Mouse (Mus musculus): ENCODE measurements around the gene Trat1. TPM values are rescaled to one million over a fixed set of nuclear protein-coding genes. Genes with fewer than 3 reads are reported as not detected.

Gene Trat1
- not detected in 2 replicates for polyA plus RNA-seq (2016; fragmentation: Nextera tagmentation; extraction: Ambion mirVana)

DNA sequence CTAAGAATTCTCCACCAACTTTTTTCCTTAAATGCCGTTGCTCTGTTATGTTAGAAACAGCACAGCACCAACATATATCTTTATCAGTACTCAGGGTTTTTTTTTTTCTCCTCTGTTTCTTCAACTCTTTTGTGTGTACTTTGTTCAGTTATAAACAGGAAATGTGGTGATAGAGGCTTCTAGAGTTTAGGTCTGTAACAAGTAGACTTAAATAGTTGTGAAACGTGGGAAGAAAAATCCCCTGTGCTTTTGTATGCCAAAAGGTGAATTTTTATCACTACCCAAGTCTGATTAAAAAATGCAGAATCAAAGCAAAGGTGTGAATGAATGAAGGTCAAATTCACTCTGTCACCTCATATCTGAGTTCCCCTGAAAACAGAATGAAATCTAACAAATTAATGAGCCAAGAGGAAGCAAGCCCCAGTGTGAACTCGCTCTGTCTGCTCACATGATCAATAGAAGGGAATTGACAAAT is at the start of gene Trat1:
Trat1 (minus strand) TSS at position 51 of the 475 bp plus-strand sequence.
- H3K4me1 ChIP-seq = no peaks in the 10 kb centered on the region
- H3K9me3 ChIP-seq (replicated peaks) = no peaks in the 10 kb centered on the region
- no peak within 1 kb of the TSS for H3K27ac ChIP-seq
- H3K27me3 ChIP-seq (ENCODE audit: low read depth, poor library complexity, severe bottlenecking) = no peaks in the 10 kb centered on the region
- 87% methylated on average over 3 of the region's 3 CpGs for WGBS
- H3K36me3 ChIP-seq = no peaks in the 10 kb centered on the region
- no peak for DNase-seq (ENCODE audit: low spot score)
- H3K4me3 ChIP-seq = no peak within 1 kb of the TSS

DNA sequence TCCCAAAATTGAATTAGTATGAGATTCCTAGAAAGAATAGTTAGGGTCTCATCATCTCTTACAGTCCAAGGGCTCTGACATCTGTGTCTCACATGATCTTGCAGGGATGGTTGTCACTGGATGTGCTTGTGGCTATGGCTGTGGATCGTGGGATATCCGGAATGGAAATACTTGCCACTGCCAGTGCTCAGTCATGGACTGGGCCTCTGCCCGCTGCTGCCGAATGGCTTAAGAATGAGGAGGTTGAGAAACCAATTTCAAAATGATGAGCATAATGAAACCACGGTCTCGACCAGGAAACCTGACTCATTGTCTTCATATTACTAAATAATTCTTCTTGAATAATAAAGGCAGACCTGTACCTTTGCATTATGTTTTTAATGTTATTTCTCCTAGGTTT is 46.7 kb upstream of the Trat1 start:
- 90% methylated on average over 6 of the region's 6 CpGs for WGBS

DNA sequence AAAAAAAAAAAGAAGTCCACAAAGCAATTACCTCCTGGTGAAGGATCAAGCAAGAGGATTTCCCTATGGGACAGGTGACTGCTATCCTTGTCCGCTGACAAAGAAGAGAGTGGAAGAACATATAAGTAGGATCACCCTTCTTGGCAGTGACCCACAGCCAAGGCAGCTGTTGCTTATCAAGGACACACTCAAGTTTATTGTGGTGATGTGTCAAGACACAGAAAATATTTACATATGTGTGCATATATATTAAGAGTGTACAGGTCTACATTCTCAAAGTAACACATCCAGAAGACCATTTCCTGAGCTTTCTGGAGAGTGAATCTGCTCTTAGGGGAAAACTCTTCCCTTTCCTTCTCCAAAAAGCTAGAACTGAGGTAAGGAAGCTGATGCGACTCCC is 44.9 kb upstream of the Trat1 start, which contains the start of gene Retnlb:
Retnlb (plus strand) TSS at position 162 of the 400 bp plus-strand sequence.
- DNase-seq (ENCODE audit: low spot score) = no peak
- 95% methylated on average over 2 of the region's 2 CpGs for WGBS

More for the DNA sequence above, 46.7 kb upstream of the Trat1 start:
- no peak for DNase-seq (ENCODE audit: low spot score)
- Histone ChIP-seq H3K4me1 (no peaks in the 10 kb centered on the region), H3K27me3 (ENCODE audit: low read depth, poor library complexity, severe bottlenecking) (no peaks in the 10 kb centered on the region), H3K4me3 (no peak overlapping the region), H3K36me3 (no peaks in the 10 kb centered on the region), H3K9me3 (replicated peaks) (no peaks in the 10 kb centered on the region), H3K27ac (no peak overlapping the region)

DNA sequence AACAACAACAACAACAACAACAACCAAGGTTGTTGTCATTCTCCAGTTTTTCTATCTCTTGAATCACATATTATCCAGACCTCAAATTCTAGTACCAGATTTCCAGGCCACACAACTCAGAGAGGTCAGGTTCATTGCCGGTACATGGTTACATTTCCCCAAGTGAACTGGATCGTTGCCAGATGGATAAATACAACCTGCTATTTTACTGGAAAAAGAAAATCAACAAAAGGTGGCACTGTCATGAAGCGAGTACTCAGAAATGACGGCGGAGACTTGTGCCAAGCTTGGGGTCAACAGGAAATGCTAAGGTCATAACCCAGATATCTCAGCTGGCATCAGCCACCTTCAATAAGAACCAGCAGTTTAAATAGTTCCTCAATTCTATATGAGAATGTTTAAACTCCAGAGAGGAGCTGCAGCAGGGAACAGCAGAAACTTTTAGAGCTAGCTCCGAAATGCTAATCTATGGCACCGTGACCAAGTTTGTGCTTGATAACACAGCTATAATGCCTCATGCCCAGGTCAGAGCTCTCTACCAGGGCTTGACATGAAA is 40.1 kb upstream of the Trat1 start:
- no peak overlapping the region for H3K4me3 ChIP-seq
- no peak overlapping the region for H3K27ac ChIP-seq
- H3K36me3 ChIP-seq = no peaks in the 10 kb centered on the region
- H3K4me1 ChIP-seq = no peaks in the 10 kb centered on the region
- no peaks in the 10 kb centered on the region for H3K9me3 ChIP-seq (replicated peaks)
- 84% methylated on average over 7 of the region's 7 CpGs for WGBS
- DNase-seq (ENCODE audit: low spot score) = no peak
- no peaks in the 10 kb centered on the region for H3K27me3 ChIP-seq (ENCODE audit: low read depth, poor library complexity, severe bottlenecking)

More for the DNA sequence above, 44.9 kb upstream of the Trat1 start, which contains the start of gene Retnlb:
- no peaks in the 10 kb centered on the region for H3K9me3 ChIP-seq (replicated peaks)
- no peak within 1 kb of the TSS for H3K27ac ChIP-seq
- no peak within 1 kb of the TSS for H3K4me3 ChIP-seq
- no peaks in the 10 kb centered on the region for H3K4me1 ChIP-seq
- H3K36me3 ChIP-seq = no peaks in the 10 kb centered on the region
- no peaks in the 10 kb centered on the region for H3K27me3 ChIP-seq (ENCODE audit: low read depth, poor library complexity, severe bottlenecking)

DNA sequence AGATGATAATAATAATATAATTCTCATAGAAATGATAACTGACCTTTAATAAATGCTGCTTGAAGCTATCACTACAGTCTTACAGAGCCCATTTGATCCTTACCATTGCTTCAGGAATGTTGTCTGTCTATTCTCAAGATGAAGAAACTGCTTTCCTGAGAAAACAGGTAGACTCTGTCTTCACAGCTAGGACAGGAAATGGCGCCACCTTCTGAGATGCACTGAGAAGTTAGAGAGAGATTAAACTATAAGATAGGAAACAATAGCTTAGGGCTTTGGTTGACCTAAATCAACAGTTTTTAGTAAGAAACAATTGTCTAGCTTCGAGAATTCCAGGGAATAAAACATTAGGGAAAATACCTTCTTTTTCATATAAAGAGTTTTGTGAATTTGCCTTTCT is 37.6 kb upstream of the Trat1 start:
- H3K4me1 ChIP-seq = no peaks in the 10 kb centered on the region
- H3K4me3 ChIP-seq = no peak overlapping the region
- H3K27me3 ChIP-seq (ENCODE audit: low read depth, poor library complexity, severe bottlenecking) = no peaks in the 10 kb centered on the region
- DNase-seq (ENCODE audit: low spot score) = no peak
- H3K36me3 ChIP-seq = no peaks in the 10 kb centered on the region
- H3K27ac ChIP-seq = no peak overlapping the region
- 55% methylated on average over 2 of the region's 2 CpGs for WGBS
- no peaks in the 10 kb centered on the region for H3K9me3 ChIP-seq (replicated peaks)

DNA sequence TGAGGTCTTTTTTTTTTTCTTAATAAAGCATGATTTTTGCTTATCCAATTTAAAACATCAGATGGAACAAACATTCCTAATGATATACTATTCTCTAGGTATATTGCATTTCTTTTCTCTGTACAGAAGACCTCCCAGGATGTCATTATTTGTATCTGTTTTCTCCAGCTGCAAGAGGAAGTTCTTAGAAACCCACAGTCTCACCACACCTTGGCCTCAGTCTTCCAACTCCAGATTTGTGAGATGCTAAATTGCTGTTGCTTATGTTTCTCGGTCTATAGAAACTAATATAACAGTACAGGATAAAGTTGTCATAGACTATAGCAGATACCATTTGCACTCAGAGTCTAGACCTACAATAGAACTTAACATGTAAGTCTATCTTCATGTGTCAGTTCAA is 34.7 kb upstream of the Trat1 start:
- no peaks in the 10 kb centered on the region for H3K36me3 ChIP-seq
- no peaks in the 10 kb centered on the region for H3K27me3 ChIP-seq (ENCODE audit: low read depth, poor library complexity, severe bottlenecking)
- no peak overlapping the region for H3K4me3 ChIP-seq
- WGBS = 83% methylated on average over 1 of the region's 1 CpGs
- no peaks in the 10 kb centered on the region for H3K9me3 ChIP-seq (replicated peaks)
- DNase-seq (ENCODE audit: low spot score) = no peak
- no peaks in the 10 kb centered on the region for H3K4me1 ChIP-seq
- no peak overlapping the region for H3K27ac ChIP-seq

DNA sequence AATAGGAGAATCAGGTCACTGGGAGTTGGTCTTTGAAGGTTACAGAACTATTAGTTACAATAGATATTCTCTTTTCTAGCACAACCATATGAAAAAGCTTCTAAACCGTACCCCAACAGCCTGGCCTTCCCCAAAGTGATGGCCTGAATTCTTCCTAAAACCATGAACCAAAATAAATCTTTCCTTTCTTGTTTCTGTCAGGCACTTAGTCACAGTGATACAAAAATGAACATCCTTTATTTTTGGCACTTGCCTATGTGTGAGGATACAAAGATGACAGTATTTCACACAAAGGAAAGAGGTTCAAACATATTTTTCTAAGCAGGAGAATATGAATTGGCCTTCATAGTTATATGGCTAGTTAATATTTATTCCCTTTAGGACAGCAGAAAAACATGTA is 33.6 kb upstream of the Trat1 start:
- no peaks in the 10 kb centered on the region for H3K36me3 ChIP-seq
- DNase-seq (ENCODE audit: low spot score) = no peak
- 94% methylated on average over 1 of the region's 1 CpGs for WGBS
- H3K4me1 ChIP-seq = no peaks in the 10 kb centered on the region
- no peak overlapping the region for H3K4me3 ChIP-seq
- no peaks in the 10 kb centered on the region for H3K9me3 ChIP-seq (replicated peaks)
- H3K27me3 ChIP-seq (ENCODE audit: low read depth, poor library complexity, severe bottlenecking) = no peaks in the 10 kb centered on the region
- no peak overlapping the region for H3K27ac ChIP-seq

DNA sequence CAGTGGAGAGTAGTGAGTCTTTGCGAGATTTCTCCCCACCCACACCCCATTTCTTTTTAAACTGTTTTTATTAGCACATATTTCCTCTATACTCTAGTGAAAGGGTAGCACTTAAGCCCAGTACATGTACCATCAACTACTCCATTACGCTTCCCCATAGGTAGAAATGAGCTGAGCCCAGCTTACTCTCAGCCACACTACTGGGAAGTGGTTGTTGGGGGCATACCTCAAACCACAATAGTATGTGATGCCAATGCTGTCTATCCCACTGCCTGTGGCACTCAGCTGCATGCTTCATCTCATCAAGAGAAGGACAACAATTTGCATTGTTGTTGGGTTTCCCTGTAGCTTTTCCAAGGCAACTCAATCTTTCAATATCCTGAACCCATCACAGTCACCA is 29.1 kb upstream of the Trat1 start:
- WGBS = 91% methylated on average over 2 of the region's 2 CpGs
- Histone ChIP-seq H3K4me3 (no peak overlapping the region), H3K9me3 (replicated peaks) (no peaks in the 10 kb centered on the region), H3K27ac (no peak overlapping the region), H3K4me1 (no peaks in the 10 kb centered on the region), H3K36me3 (no peaks in the 10 kb centered on the region), H3K27me3 (ENCODE audit: low read depth, poor library complexity, severe bottlenecking) (no peaks in the 10 kb centered on the region)
- no peak for DNase-seq (ENCODE audit: low spot score)

DNA sequence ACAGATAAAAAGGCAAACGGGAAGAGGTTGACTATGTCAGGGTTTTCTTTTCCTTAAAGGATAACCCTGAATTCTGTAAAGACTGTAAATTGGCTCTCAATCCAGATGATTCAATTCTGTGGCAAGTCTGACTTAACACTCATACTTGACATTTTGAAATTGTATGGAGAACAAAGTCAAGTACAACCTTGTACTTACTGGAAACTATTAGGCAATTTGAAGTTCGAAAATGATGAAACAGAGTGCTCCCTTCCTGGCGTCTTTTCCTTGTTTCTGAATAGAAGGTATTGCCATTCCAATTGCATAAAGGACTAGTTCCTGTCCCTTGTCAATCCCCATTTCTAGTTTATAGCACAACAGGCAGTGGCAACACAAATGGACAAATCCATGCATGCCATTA is 27.6 kb upstream of the Trat1 start:
- no peak for DNase-seq (ENCODE audit: low spot score)
- H3K27ac ChIP-seq = no peak overlapping the region
- WGBS = 92% methylated on average over 3 of the region's 3 CpGs

DNA sequence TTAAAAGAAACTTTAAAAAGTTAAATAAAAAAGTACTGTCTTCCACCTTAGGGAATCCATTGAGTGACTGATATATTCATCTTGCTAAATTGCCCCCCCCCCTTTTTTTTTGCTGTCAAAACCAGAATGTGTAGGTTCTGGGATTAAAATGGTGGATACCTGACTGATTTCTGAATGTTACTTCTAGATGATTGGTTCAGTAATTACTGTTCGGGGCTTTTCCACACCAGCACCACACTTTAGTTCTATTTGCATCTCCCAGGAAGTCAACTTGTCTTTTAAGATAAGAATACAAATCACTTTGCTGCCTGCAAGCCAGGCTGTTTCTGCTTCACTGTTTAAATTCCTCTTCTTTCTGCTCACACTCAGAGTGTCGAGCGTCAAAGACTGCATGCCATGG is 26.5 kb upstream of the Trat1 start:
- H3K9me3 ChIP-seq (replicated peaks) = no peaks in the 10 kb centered on the region
- WGBS = 81% methylated on average over 3 of the region's 3 CpGs
- H3K27me3 ChIP-seq (ENCODE audit: low read depth, poor library complexity, severe bottlenecking) = no peaks in the 10 kb centered on the region
- DNase-seq (ENCODE audit: low spot score) = no peak
- no peak overlapping the region for H3K4me3 ChIP-seq
- H3K27ac ChIP-seq = no peak overlapping the region
- H3K36me3 ChIP-seq = no peaks in the 10 kb centered on the region
- H3K4me1 ChIP-seq = no peaks in the 10 kb centered on the region

More for the DNA sequence above, 27.6 kb upstream of the Trat1 start:
- H3K4me3 ChIP-seq = no peak overlapping the region
- no peaks in the 10 kb centered on the region for H3K9me3 ChIP-seq (replicated peaks)
- H3K4me1 ChIP-seq = no peaks in the 10 kb centered on the region
- H3K27me3 ChIP-seq (ENCODE audit: low read depth, poor library complexity, severe bottlenecking) = no peaks in the 10 kb centered on the region
- no peaks in the 10 kb centered on the region for H3K36me3 ChIP-seq

DNA sequence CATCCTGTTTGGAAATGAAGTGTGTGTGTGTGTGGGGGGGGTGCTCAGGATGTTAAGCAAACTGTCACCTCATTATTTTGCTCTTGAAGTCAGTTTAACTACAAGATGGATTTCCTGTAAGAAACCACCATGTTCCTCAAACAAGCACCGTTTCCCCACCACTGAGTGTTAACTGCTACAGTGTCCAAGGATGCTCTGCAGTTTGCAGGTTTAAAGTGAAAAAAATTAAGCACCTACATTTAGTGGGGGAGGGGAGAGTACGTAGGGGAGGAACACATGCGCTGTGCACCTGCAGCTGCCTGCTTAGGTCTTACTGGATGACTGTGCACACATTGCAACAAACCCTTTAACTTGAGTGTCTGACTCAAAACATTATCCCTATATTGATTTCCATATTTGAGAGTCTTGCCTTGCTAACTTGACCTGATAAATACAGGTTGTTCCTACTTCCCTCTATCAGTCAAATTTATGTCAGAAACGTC is 16.9 kb upstream of the Trat1 start:
- Histone ChIP-seq H3K36me3 (no peaks in the 10 kb centered on the region), H3K4me3 (no peak overlapping the region), H3K27me3 (ENCODE audit: low read depth, poor library complexity, severe bottlenecking) (no peaks in the 10 kb centered on the region), H3K9me3 (replicated peaks) (no peaks in the 10 kb centered on the region), H3K27ac (no peak overlapping the region), H3K4me1 (peaks cover 5% of the 10 kb centered on the region; the same call in 1 of the 2 replicates)
- 70% methylated on average over 4 of the region's 4 CpGs for WGBS
- no peak for DNase-seq (ENCODE audit: low spot score)

DNA sequence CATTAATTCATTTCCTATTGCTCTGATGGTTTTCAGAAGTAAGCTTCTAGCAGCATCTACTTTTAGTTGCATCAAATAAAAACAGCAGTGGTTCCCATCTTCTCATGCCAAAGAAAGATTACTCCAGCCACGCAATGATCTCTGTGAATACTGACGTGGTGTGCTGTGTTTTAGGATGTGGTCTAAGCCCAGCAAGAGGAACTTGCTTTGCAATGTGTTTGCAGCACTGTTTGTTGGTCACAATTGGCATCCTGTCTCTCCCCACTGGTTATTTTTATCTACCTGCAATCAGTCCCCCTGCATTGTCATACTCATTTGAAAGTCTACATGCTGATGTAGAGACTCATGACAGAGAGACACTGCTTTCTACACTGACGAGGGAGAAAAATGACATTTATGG is 14.4 kb upstream of the Trat1 start:
- DNase-seq (ENCODE audit: low spot score) = no peak
- peaks cover 5% of the 10 kb centered on the region; the same call in 1 of the 2 replicates for H3K4me1 ChIP-seq
- no peak overlapping the region for H3K4me3 ChIP-seq
- no peak overlapping the region for H3K27ac ChIP-seq
- WGBS = 86% methylated on average over 3 of the region's 3 CpGs
- no peaks in the 10 kb centered on the region for H3K9me3 ChIP-seq (replicated peaks)
- no peaks in the 10 kb centered on the region for H3K27me3 ChIP-seq (ENCODE audit: low read depth, poor library complexity, severe bottlenecking)
- H3K36me3 ChIP-seq = no peaks in the 10 kb centered on the region

DNA sequence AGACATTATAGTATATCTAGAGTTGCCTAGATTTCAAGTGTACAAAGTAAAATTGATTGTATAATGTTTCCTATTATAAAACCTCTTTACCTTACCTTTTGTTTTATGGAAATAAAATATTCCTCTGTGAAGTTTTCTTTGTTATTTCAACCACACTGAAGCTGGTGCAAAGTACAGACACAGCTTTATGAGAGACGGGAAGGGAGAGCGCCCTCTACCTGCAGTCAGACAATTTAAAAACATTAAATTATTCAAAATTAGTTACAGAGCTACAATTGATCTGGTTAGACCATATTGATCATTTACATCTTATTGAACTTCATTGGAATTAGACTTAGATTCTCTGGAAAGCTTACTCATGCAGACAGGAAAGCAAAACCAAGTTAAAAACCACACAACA is 5.4 kb upstream of the Trat1 start:
- Histone ChIP-seq H3K27me3 (ENCODE audit: low read depth, poor library complexity, severe bottlenecking) (no peaks in the 10 kb centered on the region), H3K36me3 (no peaks in the 10 kb centered on the region), H3K9me3 (replicated peaks) (no peaks in the 10 kb centered on the region), H3K4me3 (no peak overlapping the region), H3K27ac (no peak overlapping the region), H3K4me1 (no peaks in the 10 kb centered on the region)
- DNase-seq (ENCODE audit: low spot score) = no peak
- 68% methylated on average over 2 of the region's 2 CpGs for WGBS

DNA sequence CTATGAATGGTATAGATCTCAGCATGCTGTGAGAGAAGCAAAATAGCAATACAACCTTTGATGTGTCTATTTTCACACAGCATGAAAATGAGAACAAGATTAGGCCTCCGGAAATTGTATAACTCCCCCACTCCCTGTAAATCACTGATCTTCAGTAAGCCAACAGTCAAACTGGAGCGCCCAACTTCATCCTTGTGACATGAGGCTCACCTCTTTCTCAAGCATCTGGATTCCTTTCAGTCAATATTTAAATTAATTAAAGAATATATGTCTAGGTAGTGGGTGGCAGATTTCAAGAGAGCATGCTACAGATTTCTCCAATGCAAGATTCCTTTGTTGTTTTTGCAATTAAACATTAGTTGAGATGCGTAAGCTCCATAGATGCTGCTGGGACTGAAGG is 2.6 kb downstream of the Trat1 start:
- 94% methylated on average over 3 of the region's 3 CpGs for WGBS
- Histone ChIP-seq H3K27ac (no peak overlapping the region), H3K4me1 (no peaks in the 10 kb centered on the region), H3K27me3 (ENCODE audit: low read depth, poor library complexity, severe bottlenecking) (no peaks in the 10 kb centered on the region), H3K36me3 (no peaks in the 10 kb centered on the region), H3K4me3 (no peak overlapping the region), H3K9me3 (replicated peaks) (no peaks in the 10 kb centered on the region)
- no peak for DNase-seq (ENCODE audit: low spot score)
